Mouse (Mus musculus) layer of hippocampus, postnatal 36 days (tissue): Measurements from ENCODE around the gene Gm867. TPM values are rescaled to one million over a fixed set of nuclear protein-coding genes. Genes with fewer than 3 reads are reported as not detected.

Experiments
- DNase-seq, 2 experiments: peaks; one replicate each; pipeline ENCODE4 v3.0.0; 2022
- total RNA-seq, 2 experiments: library from RNA; stranded (reverse); gene quantifications; 2 replicates each; pipeline ENCODE4 v1.2.3; 2021

Gm867 gene
- total RNA-seq, 2 experiments from 2014 or later, result 0.52 TPM; not detected in 1

- DNase-seq, result no peak
Observed at GRCm38 (mm10) chr10:75936909-75937667, 3.4 kb downstream of the Gm867 start.

- peak; percentile 69 to 71 for DNase-seq
Observed at GRCm38 (mm10) chr10:75935680-75936541, 4.6 kb downstream of the Gm867 start, which contains the start of gene Mmp11. Mmp11 (minus strand) TSS chr10:75936496.

- no peak for DNase-seq
Observed at GRCm38 (mm10) chr10:75934991-75935390, 5.5 kb downstream of the Gm867 start.

GRCm38 (mm10) chr10:75932891-75933290 lies 7.6 kb downstream of the Gm867 start, which contains the start of gene Chchd10:
Chchd10 (plus strand) TSS chr10:75933130.
- no peak for DNase-seq

GRCm38 (mm10) chr10:75932081-75932678 lies 8.3 kb downstream of the Gm867 start:
- DNase-seq, result peak in 1 of 2 experiments; percentile 21

GRCm38 (mm10) chr10:75931311-75931710 lies 9.2 kb downstream of the Gm867 start:
- DNase-seq, result no peak

GRCm38 (mm10) chr10:75930304-75930703 lies 10.2 kb downstream of the Gm867 start:
- no peak for DNase-seq

GRCm38 (mm10) chr10:75926396-75926795 lies 14.1 kb downstream of the Gm867 start:
- DNase-seq, result no peak

GRCm38 (mm10) chr10:75924324-75924723 lies 16.1 kb downstream of the Gm867 start:
- DNase-seq, result no peak

- DNase-seq, result peak in 1 of 2 experiments; percentile 36
Observed at GRCm38 (mm10) chr10:75921726-75922560, 18.5 kb downstream of the Gm867 start.

- peak; percentile 92 to 93 for DNase-seq
Observed at GRCm38 (mm10) chr10:75921026-75921725, 19.3 kb downstream of the Gm867 start, which contains the start of gene Smarcb1. Smarcb1 (minus strand) TSS chr10:75921617.

- DNase-seq, result no peak
Observed at GRCm38 (mm10) chr10:75919026-75919425, 21.4 kb downstream of the Gm867 start.

- no peak for DNase-seq
Observed at GRCm38 (mm10) chr10:75916840-75917239, 23.6 kb downstream of the Gm867 start.

- DNase-seq, result no peak
Observed at GRCm38 (mm10) chr10:75915557-75915956, 24.9 kb downstream of the Gm867 start.

GRCm38 (mm10) chr10:75913013-75913589 lies 27.4 kb downstream of the Gm867 start:
- no peak for DNase-seq

GRCm38 (mm10) chr10:75910698-75911097 lies 29.8 kb downstream of the Gm867 start:
- no peak for DNase-seq

GRCm38 (mm10) chr10:75906882-75907281 lies 33.6 kb downstream of the Gm867 start:
- DNase-seq, result no peak

GRCm38 (mm10) chr10:75904391-75904790 lies 36.1 kb downstream of the Gm867 start:
- no peak for DNase-seq

- no peak for DNase-seq
Observed at GRCm38 (mm10) chr10:75898846-75899245, 41.6 kb downstream of the Gm867 start.

GRCm38 (mm10) chr10:75898039-75898564 lies 42.4 kb downstream of the Gm867 start:
- no peak for DNase-seq
